Mouse (Mus musculus): Measurements from ENCODE around the gene Fiz1.

DNA sequence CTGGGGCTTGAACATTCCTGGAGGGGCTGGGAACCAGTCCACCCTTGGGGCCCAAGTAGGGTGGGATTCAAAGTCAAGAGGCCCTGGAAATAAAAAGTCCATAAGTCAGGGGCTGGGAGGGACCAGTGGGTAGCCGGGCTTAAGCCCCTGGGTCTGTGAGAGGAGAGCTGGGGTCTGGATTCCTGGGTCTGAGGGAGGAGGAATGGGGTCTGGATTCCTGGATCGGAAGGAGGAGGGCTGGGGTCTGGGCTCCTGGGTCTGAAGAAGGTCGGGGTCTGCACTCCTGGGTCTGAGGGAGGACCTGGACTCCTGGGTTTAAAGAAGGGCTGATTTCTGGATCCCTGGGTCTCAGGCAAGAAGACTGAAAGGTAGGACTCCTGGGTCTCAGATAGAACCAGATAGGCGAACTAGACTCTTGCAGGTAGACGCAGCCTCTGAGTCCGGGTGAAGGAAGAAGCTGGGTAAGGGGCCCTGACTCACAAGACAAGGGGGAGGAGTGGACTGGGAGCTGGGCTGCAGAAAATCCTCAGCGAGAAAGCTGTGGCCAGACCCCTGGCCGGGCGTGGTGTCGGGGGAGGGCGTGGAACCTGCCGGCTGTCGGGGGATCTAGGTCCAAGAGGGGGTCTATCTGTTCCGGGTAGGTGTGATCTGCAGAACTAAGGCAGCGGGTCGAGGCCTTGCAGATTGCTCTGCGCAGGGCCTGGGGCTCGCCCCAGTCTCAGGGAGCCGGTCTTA lies 19.1 kb downstream of the Fiz1 start:
- TF ChIP-seq POLR2A (IDR thresholded peaks at IDR 0.05; ENCODE audit: borderline replicate concordance, insufficient read depth, low read length) (no peak), CTCF (IDR thresholded peaks at IDR 0.05; ENCODE audit: borderline replicate concordance, insufficient read depth, low read depth, low read length) (no peak)
